Mouse (Mus musculus) limb, embryonic 12.5 days (tissue): ENCODE results near the gene Hadha. TPM values are rescaled to one million over a fixed set of nuclear protein-coding genes. Genes with fewer than 3 reads are reported as not detected.

Source experiments
- ATAC-seq: fragments of 200-750 bp; cut with Nextera tagmentation; 2 replicates; pipeline ENCODE4 v1.8.0; 2017; ENCODE audit warnings: low read depth, moderate TSS enrichment; ENCODE audit not compliant: insufficient number of reproducible peaks, insufficient read depth, low FRiP score, low TSS enrichment
- H3K27ac ChIP-seq: fragments of 300-500 bp; sonication (generic); 2 replicates; pipeline ENCODE4 v1.5.1; 2016; ENCODE audit warnings: mild to moderate bottlenecking, moderate library complexity
- H3K27me3 ChIP-seq: fragments of 300-500 bp; sonication (generic); 2 replicates; pipeline ENCODE4 v1.6.1; 2016; ENCODE audit warnings: mild to moderate bottlenecking, moderate library complexity
- H3K36me3 ChIP-seq: fragments of 300-500 bp; sonication (generic); 2 replicates; pipeline ENCODE4 v1.6.1; 2016; ENCODE audit warnings: mild to moderate bottlenecking, moderate library complexity
- H3K4me1 ChIP-seq: fragments of 300-500 bp; sonication (generic); replicated peaks from 2 replicates; pipeline ENCODE4 v1.6.1; 2016
- H3K4me2 ChIP-seq: fragments of 300-500 bp; sonication (generic); 2 replicates; pipeline ENCODE4 v1.6.1; 2016; ENCODE audit warnings: mild to moderate bottlenecking, moderate library complexity
- H3K4me3 ChIP-seq: fragments of 300-500 bp; sonication (generic); replicated peaks from 2 replicates; pipeline ENCODE4 v1.5.1; 2016; ENCODE audit warnings: mild to moderate bottlenecking
- H3K9ac ChIP-seq: fragments of 300-500 bp; sonication (generic); replicated peaks from 2 replicates; pipeline ENCODE4 v1.6.1; 2016; ENCODE audit warnings: mild to moderate bottlenecking, moderate library complexity
- H3K9me3 ChIP-seq: fragments of 300-500 bp; sonication (generic); 2 replicates; pipeline ENCODE4 v1.6.1; 2016; ENCODE audit warnings: mild to moderate bottlenecking, moderate library complexity
- WGBS: fragments of 180-500 bp; shearing (Covaris S2); methylation state at CpG from one replicate; pipeline ENCODE4 v1.1.7; 2016; 5-methylcytosine and 5-hydroxymethylcytosine counted together
- polyA plus RNA-seq: library from polyadenylated mRNA; unstranded; fragments of >200 nt; fragmentation: Nextera tagmentation; extraction: Ambion mirVana; gene quantifications from 2 replicates; pipeline ENCODE4 v1.2.1, GENCODE M21; 2016

Gene Hadha
- polyA plus RNA-seq, result 119 and 126 TPM in 2 replicates

DNA sequence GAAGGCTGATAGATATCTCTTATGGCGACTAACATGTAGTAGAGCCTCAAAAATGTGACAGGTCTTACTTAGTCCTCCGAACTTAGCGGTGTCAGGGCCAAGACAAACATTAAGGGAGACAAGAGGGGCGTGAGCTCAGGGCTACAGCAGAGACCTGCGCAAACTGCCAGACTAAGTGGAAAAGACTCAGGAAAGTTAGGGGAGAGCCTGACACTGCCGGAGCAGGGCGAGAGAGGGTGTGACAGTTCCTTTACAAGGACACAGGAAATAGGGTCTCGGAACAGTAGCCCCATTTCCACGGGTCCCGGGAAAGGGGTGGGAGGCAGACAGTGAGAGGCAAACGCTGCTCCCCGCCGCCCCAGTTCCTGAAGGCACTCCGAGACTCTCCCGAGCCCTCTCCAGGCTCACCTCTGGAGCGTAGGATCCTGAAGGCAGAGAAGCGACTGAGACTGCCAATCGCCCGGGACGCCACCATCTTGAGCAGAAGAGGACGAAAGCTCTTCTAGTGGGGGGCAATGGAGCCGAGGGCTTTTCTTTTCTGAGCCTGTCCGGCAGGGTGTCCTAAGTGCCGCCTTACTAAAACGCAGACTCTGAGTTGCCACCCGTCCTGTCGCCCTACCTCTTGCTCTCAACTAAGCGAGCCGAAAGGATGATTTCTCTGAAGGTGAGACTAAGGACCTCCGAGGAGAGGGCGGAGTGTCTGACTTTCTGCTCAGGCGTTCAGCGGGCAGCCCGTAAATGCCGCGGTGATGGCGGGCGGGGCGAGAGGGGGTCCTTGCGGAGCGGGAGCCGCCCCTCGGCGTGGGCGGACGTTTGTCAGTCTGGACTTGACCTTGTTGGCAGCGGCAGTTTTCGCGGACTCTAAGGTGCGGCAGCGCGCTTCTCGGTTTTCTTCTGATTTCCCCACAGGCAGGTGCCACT lies at the start of gene Hadha, which contains the start of gene Hadhb:
Gene Hadha (minus strand): TSS at position 689 of the 921 bp plus-strand sequence.
Gene Hadhb (plus strand): TSS at position 775 of the 921 bp plus-strand sequence.
- ATAC-seq, result peak; percentile 89
- H3K27me3 ChIP-seq, result no peaks in the 10 kb centered on the region
- H3K9me3 ChIP-seq, result no peaks in the 10 kb centered on the region
- WGBS, result under 1% methylated on average over 53 of the region's 53 CpGs
- peak within 1 kb of the TSS; percentile 79 for H3K9ac ChIP-seq
- H3K4me2 ChIP-seq, result peak within 1 kb of the TSS; percentile 66
- peaks cover 15% of the 10 kb centered on the region for H3K4me1 ChIP-seq
- peak within 1 kb of the TSS; percentile 88 for H3K4me3 ChIP-seq
- no peaks in the 10 kb centered on the region for H3K36me3 ChIP-seq
- peak within 1 kb of the TSS; percentile 84 for H3K27ac ChIP-seq

DNA sequence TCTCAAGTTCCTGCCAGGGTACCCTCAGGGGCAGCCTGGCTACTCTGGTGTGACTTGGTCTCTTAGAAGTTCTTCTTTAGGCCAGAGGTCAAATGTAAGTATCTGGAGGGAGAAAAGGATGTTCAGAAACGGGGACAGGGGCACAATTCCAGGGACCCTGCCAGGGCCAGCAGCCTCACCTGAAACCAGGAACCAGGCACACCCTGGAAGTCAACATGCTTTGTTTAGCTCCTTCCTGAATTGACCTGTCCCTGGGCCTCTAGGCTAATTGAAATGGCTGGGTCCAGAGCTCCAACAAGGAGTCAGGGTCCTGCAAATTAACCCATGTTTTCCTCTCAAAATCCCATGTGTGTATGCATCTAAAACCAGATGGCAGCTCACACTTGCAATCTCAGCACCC lies 49.5 kb upstream of the Hadha start:
- H3K27ac ChIP-seq, result no peak overlapping the region
- no peaks in the 10 kb centered on the region for H3K27me3 ChIP-seq
- no peak overlapping the region for H3K9ac ChIP-seq
- no peak overlapping the region for H3K4me3 ChIP-seq
- H3K4me1 ChIP-seq, result 0 out of 2 replicates have a peak, but pooled peaks cover 4% of the 10 kb centered on the region
- no peaks in the 10 kb centered on the region for H3K9me3 ChIP-seq
- WGBS, result 56% methylated on average over 1 of the region's 1 CpGs
- H3K36me3 ChIP-seq, result no peaks in the 10 kb centered on the region
- no peak overlapping the region for H3K4me2 ChIP-seq
- no peak for ATAC-seq

DNA sequence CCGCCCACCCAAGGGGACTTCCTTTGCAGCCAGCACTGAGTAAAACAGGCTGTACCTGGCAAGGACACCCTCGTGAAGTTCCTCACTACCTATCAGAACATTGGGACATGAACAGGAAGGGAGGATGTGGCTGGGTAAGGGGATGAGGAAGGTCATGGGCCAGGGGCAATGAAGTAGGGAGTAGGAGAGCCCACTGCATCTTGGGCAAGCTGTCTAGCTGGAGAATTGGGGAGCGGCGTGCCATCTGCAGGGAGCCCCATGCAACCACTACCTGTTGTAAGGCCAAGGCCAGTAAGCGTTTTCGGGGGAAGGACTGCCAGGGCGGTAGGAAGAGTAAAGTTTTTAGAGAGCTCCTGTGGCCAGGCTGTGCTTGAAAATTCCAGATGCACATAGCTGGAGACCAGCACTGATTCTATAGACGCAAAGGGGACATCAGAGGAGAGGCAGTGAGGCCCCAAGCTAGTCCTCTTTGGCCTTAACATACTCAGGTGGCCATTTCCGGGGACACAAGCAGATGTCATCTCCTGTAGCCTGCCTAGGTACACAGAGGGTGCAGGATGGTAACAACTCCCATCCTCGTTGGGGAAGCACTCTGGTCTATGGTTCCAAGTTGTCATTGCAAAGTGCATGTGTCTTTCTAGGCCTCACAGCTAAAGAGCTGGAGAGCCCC lies 48.4 kb upstream of the Hadha start:
- ATAC-seq, result no peak
- H3K4me2 ChIP-seq, result no peak overlapping the region

DNA sequence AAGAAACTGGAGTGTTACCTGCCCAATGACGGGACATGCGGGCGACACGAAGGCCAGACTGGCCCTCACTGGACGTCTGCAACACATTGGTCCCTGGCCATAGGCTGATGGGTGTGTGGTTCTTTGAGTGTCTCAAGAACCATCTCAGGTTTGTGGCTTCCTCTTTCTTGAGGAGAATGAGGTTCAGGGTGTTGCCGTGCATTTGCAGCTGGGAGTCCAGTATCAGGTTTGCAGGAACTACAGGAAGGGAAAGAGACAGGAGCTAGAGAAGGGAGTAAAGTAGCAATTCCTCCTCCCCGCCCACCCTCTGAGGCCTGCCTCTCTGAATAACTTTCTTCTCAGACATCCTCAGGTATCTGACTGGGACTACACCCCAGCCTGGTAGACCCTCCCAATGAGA lies 47.3 kb upstream of the Hadha start:
- Histone ChIP-seq H3K9ac (no peak overlapping the region), H3K27ac (no peak overlapping the region), H3K4me2 (no peak overlapping the region), H3K4me3 (no peak overlapping the region), H3K9me3 (no peaks in the 10 kb centered on the region), H3K4me1 (0 out of 2 replicates have a peak, but pooled peaks cover 4% of the 10 kb centered on the region), H3K27me3 (no peaks in the 10 kb centered on the region), H3K36me3 (no peaks in the 10 kb centered on the region)
- no peak for ATAC-seq
- 82% methylated on average over 7 of the region's 7 CpGs for WGBS

More for the DNA sequence above, 48.4 kb upstream of the Hadha start:
- 78% methylated on average over 10 of the region's 10 CpGs for WGBS
- Histone ChIP-seq H3K27ac (no peak overlapping the region), H3K9me3 (no peaks in the 10 kb centered on the region), H3K36me3 (no peaks in the 10 kb centered on the region), H3K9ac (no peak overlapping the region), H3K4me1 (0 out of 2 replicates have a peak, but pooled peaks cover 4% of the 10 kb centered on the region), H3K27me3 (no peaks in the 10 kb centered on the region), H3K4me3 (no peak overlapping the region)

DNA sequence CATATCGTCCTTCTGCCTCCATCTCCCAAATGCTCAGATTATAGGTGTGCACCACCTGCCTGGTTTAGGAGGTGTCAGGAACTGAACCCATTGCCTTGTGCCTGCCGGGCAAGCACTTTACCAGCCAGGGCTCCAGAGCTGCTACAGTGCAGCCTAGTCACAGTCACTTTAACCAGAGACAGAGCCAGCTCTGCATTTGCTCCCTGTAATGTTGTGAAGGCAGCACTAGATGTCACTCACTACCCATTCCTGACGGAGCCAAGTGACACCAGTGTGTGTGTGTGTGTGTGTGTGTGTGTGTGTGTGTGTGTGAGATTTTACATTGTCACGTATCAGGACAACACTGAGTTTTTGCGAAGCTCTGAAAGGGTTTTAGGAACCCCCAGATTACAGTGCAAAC lies 46.6 kb upstream of the Hadha start:
- Histone ChIP-seq H3K36me3 (no peaks in the 10 kb centered on the region), H3K9me3 (no peaks in the 10 kb centered on the region), H3K4me3 (no peak overlapping the region), H3K4me1 (0 out of 2 replicates have a peak, but pooled peaks cover 4% of the 10 kb centered on the region), H3K4me2 (no peak overlapping the region), H3K27ac (no peak overlapping the region), H3K9ac (no peak overlapping the region), H3K27me3 (no peaks in the 10 kb centered on the region)
- WGBS, result 47% methylated on average over 5 of the region's 5 CpGs
- ATAC-seq, result no peak

DNA sequence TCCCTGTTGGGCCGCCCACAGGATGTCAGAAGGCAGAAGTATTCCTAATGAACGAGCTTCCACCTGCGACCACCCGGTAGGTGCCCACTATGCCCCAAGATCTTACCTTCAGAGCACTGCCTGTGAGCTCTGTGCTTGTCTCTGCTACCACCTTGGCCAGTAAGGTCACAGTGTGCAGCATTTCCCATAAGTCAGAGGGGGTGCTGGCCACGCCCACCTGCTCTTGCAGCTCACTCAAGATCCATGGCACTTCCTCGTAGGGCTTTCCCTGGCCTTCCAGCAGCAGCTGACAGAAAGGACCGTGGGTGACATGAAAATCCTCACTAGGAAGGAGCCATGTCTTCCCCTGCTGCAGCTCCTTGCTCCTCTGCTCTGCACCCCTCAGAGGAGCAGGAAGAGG lies 43.3 kb upstream of the Hadha start:
- H3K4me1 ChIP-seq, result no peaks in the 10 kb centered on the region
- no peaks in the 10 kb centered on the region for H3K27me3 ChIP-seq
- no peak overlapping the region for H3K27ac ChIP-seq
- WGBS, result 76% methylated on average over 7 of the region's 7 CpGs
- no peaks in the 10 kb centered on the region for H3K36me3 ChIP-seq
- H3K4me3 ChIP-seq, result no peak overlapping the region
- no peak overlapping the region for H3K9ac ChIP-seq
- no peaks in the 10 kb centered on the region for H3K9me3 ChIP-seq
- H3K4me2 ChIP-seq, result no peak overlapping the region
- ATAC-seq, result no peak

DNA sequence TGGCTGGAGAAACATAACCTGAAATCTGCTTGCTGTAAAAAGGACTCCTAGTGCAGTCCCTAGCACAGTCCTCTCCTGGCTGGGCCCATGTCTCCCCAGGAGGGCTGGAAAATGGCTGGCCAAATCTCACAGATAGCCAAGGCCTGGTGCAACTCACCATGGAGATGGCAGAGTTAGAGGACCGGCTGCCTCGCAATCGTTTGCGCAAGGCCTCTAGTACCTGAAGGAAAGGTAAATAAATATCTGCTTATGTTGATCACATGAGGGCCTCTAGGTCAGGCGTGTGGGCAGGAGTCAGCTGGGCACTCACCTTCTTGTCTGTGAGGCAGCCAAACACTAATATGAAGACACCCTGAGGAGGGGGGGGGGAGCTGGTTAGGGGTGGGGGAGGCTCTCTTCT lies 40.4 kb upstream of the Hadha start:
- H3K9me3 ChIP-seq, result no peaks in the 10 kb centered on the region
- 0 out of 2 replicates have a peak, but pooled peaks cover 5% of the 10 kb centered on the region for H3K4me1 ChIP-seq
- WGBS, result 91% methylated on average over 5 of the region's 5 CpGs
- H3K9ac ChIP-seq, result no peak overlapping the region
- no peak overlapping the region for H3K4me3 ChIP-seq
- ATAC-seq, result no peak
- no peaks in the 10 kb centered on the region for H3K36me3 ChIP-seq
- no peaks in the 10 kb centered on the region for H3K27me3 ChIP-seq
- H3K4me2 ChIP-seq, result no peak overlapping the region
- H3K27ac ChIP-seq, result no peak overlapping the region

DNA sequence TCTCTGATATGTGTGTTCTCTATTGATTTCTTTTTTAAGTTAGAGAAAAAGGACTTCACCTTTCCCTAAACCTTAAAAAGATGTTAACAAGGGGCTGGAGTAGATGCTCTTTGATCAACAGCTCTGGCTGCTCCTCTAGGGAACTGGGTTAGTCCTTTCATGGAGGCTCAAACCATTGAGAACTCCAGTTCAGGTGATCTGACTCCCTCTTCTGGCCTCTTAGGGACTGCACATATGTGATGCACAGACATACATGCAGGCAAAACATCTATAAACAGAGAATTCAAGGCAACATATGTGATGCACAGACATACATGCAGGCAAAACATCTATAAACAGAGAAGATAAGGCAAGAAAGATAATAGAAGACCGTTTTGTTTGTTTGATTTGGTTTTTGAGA lies 37.5 kb upstream of the Hadha start:
- H3K36me3 ChIP-seq, result peaks cover 10% of the 10 kb centered on the region; the same call in 1 of the 2 replicates
- no peak overlapping the region for H3K4me2 ChIP-seq
- no peaks in the 10 kb centered on the region for H3K27me3 ChIP-seq
- H3K4me3 ChIP-seq, result no peak overlapping the region
- H3K27ac ChIP-seq, result no peak overlapping the region
- 0 out of 2 replicates have a peak, but pooled peaks cover 5% of the 10 kb centered on the region for H3K4me1 ChIP-seq
- no peak for ATAC-seq
- no peak overlapping the region for H3K9ac ChIP-seq
- whole genome bisulfite sequencing, result 85% methylated on average over 1 of the region's 1 CpGs
- H3K9me3 ChIP-seq, result no peaks in the 10 kb centered on the region

DNA sequence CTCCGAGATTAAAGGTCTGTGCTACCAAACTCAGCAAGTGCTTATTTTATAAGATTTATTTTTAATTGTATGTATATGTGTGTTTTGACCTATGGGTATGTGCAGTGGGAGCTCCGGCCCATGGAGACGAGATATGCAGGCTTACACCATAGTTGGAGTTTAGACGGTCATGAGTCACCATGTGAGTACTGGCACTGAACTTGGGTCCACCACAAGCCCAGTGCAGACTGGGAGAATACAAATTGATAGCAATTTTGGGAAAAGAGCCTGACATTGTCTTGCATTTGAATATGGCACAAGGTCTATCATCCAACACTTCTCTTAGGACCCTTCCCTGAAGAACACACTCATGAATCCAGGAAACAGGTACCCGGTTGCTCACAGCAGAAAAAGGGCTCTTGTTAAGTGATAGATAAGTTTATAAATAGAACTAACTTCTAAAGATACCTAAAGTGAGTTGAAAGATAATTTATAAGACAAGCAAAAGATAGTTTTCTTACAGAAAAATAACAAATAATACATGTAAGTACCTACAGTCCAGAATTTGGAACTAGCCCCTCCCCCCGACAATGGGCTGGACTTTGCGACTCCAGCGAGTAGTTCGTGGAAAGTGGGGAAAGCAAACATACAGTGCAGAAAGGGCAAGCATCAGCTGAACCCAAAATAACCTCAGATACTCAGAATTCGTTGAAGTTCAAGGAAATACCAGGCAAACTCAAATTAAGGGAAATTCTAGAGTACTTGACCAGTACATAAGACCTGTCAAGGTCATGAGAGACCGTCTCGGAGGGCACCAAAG lies 32.9 kb upstream of the Hadha start:
- no peak for ATAC-seq
- Histone ChIP-seq H3K27ac (no peak overlapping the region), H3K27me3 (no peaks in the 10 kb centered on the region), H3K4me3 (no peak overlapping the region), H3K9me3 (no peaks in the 10 kb centered on the region), H3K4me2 (no peak overlapping the region), H3K36me3 (peaks cover 41% of the 10 kb centered on the region), H3K4me1 (0 out of 2 replicates have a peak, but pooled peaks cover 5% of the 10 kb centered on the region), H3K9ac (no peak overlapping the region)
- WGBS, result 94% methylated on average over 12 of the region's 12 CpGs

DNA sequence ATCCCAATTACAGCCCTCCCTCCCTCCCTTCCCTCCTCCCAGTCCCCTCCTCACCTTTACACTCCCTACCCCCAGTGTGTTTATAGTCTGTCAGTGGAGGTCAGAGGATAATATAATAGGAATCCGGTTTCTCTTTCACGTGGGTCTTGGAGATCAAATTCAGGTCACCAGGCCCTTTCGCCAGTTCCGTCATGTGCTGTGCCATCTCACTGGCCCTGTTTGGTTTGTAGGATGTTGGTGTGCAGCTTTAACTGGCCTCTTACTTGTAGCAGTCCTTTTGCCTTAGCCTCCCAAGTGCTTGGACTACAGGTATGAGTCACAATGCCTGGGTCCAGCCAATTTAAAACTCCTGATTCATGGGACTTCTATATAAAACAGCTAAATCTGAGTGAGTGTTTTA lies 20.8 kb upstream of the Hadha start:
- H3K27me3 ChIP-seq, result no peaks in the 10 kb centered on the region
- no peaks in the 10 kb centered on the region for H3K9me3 ChIP-seq
- no peak overlapping the region for H3K4me3 ChIP-seq
- H3K9ac ChIP-seq, result no peak overlapping the region
- peaks cover 15% of the 10 kb centered on the region for H3K4me1 ChIP-seq
- no peak for ATAC-seq
- H3K27ac ChIP-seq, result no peak overlapping the region
- H3K4me2 ChIP-seq, result no peak overlapping the region
- WGBS, result 55% methylated on average over 4 of the region's 4 CpGs
- peaks cover 81% of the 10 kb centered on the region for H3K36me3 ChIP-seq
